In genomic region chr4:105169826-105170810, GRCm38 (mm10) we compare ENCODE assay signal across 11 mouse cellular contexts. TPM values are rescaled to one million over a fixed set of nuclear protein-coding genes. Genes with fewer than 3 reads are reported as not detected.
A peak's percentile ranks its signal among the peaks of the same experiment; 100 is the strongest.
DNase-seq lines count a peak whose midpoint lies in the region; ATAC-seq lines count a peak whose summit lies in the region.
"Had no signal": no experiment of that assay in that cellular context is flagged by ENCODE, and none has a peak within 500 bp of the region (broad histone marks: within the 10 kb centered on the region; RNA-seq: fewer than 3 reads in every experiment).

No protein-coding gene starts in this region.

- intact Hi-C loops in left cerebral cortex, postnatal 14 days (cut with DNase I): no loop called here

- H3K9ac ChIP-seq in forebrain, embryonic 11.5 days (ENCODE audit: low read length): peak overlapping the region; percentile 24; the same call in 1 of the 2 replicates
- H3K9ac ChIP-seq: liver, embryonic 14.5 days; stomach, embryonic 15.5 days had no signal

- H3K4me1 ChIP-seq in forebrain, embryonic 11.5 days (replicated peaks; ENCODE audit: control insufficient read depth, insufficient read depth, low read length): peaks cover 38% of the 10 kb centered on the region
- H3K4me1 ChIP-seq: stomach, embryonic 15.5 days had no signal

- ATAC-seq in forebrain, embryonic 11.5 days (replicated peaks; ENCODE audit: low FRiP score): peak; percentile 35

- 22% methylated on average over 16 of the region's 16 CpGs for WGBS in forebrain, embryonic 11.5 days

- peak overlapping the region; percentile 24 for H3K4me2 ChIP-seq in forebrain, embryonic 11.5 days (ENCODE audit: low read depth, low read length, severe bottlenecking)
- H3K4me2 ChIP-seq: stomach, embryonic 15.5 days had no signal

- peak; percentile 4 to 14 for DNase-seq in layer of hippocampus, postnatal 10 days (ENCODE audit: low spot score in 2 of 2)
- DNase-seq in layer of hippocampus, postnatal 25 days (ENCODE audit: extremely low spot score in 1 of 2, low spot score in 1 of 2): no peak
- DNase-seq in forebrain, embryonic 11.5 days (ENCODE audit: low spot score): peak; percentile 57
- DNase-seq in kidney, adult 9 months: peak; percentile 80
- DNase-seq in neural tube, embryonic 10.5 days (ENCODE audit: extremely low spot score, low spot score): peak; percentile 37
- no peak for DNase-seq in urinary bladder, postnatal 14 days (ENCODE audit: low spot score)
- no peak for DNase-seq in adrenal gland, adult 2 months
- no peak for DNase-seq in left cerebral cortex, postnatal 14 days (ENCODE audit: low spot score in 2 of 2)
- DNase-seq: cerebellum, adult 9-11 months had no signal

- no peaks in the 10 kb centered on the region for H3K9me3 ChIP-seq in forebrain, embryonic 11.5 days (ENCODE audit: control insufficient read depth, low read length)
- H3K9me3 ChIP-seq: stomach, embryonic 15.5 days had no signal

- H3K27ac ChIP-seq in forebrain, embryonic 11.5 days (ENCODE audit: low read depth, low read length): peak overlapping the region; percentile 94
- H3K27ac ChIP-seq: liver, embryonic 14.5 days; stomach, embryonic 15.5 days had no signal

- H3K4me3 ChIP-seq in forebrain, embryonic 11.5 days (ENCODE audit: low read depth, low read length): no peak overlapping the region
- H3K4me3 ChIP-seq: stomach, embryonic 15.5 days had no signal

- H3K27me3 ChIP-seq in forebrain, embryonic 11.5 days (ENCODE audit: control insufficient read depth, insufficient read depth, low read length): no peaks in the 10 kb centered on the region
- H3K27me3 ChIP-seq: stomach, embryonic 15.5 days had no signal

- H3K36me3 ChIP-seq in forebrain, embryonic 11.5 days (ENCODE audit: control insufficient read depth, insufficient read depth, low read length): no peaks in the 10 kb centered on the region; the same call in 1 of the 2 replicates

RNA-seq across cellular contexts. Expression of gene Plpp3, which starts 13.0 kb away (rescaled TPM):
- 100 to 1,000 TPM; 147 to 149 TPM for total RNA-seq in layer of hippocampus, postnatal 10 days (2021)
- 100 to 1,000 TPM; 202 to 209 TPM for total RNA-seq in layer of hippocampus, postnatal 25 days (2021)
- polyA plus RNA-seq in forebrain, embryonic 11.5 days (2014; fragmentation: Nextera tagmentation; extraction: Ambion mirVana): 69.9 and 71.6 TPM in 2 replicates
- 100 to 1,000 TPM; 237 to 336 TPM for total RNA-seq in adrenal gland, adult 2 months (2021)
- 246 and 342 TPM in 2 replicates for polyA plus RNA-seq in adrenal gland, adult 2 months (2012; rRNA removed)
- total RNA-seq in left cerebral cortex, postnatal 14 days (2021): 100 to 1,000 TPM; 136 to 166 TPM

Comparison
In these comparisons a context has a peak if more than half of its experiments do, and no peak if none do; other contexts are left out.
1. DNase-seq: peak in layer of hippocampus, postnatal 10 days (2 of 2), forebrain, embryonic 11.5 days (single experiment), kidney, adult 9 months (single experiment) and neural tube, embryonic 10.5 days (single experiment); none in layer of hippocampus, postnatal 25 days (0 of 2), urinary bladder, postnatal 14 days (single experiment), adrenal gland, adult 2 months (single experiment) and left cerebral cortex, postnatal 14 days (0 of 2).